Mouse (Mus musculus) MEL (cell line): ENCODE measurements around the gene Tmem260. TPM values are rescaled to one million over a fixed set of nuclear protein-coding genes. Genes with fewer than 3 reads are reported as not detected.

Source experiments
- DNase-seq: peaks from one replicate; pipeline ENCODE4 v3.0.0; 2011; ENCODE audit warnings: low read depth, low spot score
- H3K27ac ChIP-seq: 2 replicates; pipeline ENCODE4 v1.5.1; 2012; ENCODE audit warnings: low read depth, mild to moderate bottlenecking, control low read depth, low read length, moderate library complexity; ENCODE audit not compliant: control insufficient read depth
- H3K27me3 ChIP-seq, 2 experiments: fragments of 150-350 bp in 1 of 2; sonication (generic) in 1 of 2; 2 replicates each; pipeline ENCODE4 v1.6.1; 2012; ENCODE audit warnings: low read length in 2 of 2, mild to moderate bottlenecking in 2 of 2, improper control_type of control experiment in 1 of 2, moderate library complexity in 1 of 2; ENCODE audit not compliant: insufficient read depth in 2 of 2, control insufficient read depth in 1 of 2
- H3K36me3 ChIP-seq, 2 experiments: 2 replicates each; pipeline ENCODE4 v1.6.1; 2012 to 2014; ENCODE audit warnings: low read length in 2 of 2, improper control_type of control experiment in 1 of 2, inconsistent platforms in 1 of 2, mild to moderate bottlenecking in 1 of 2; ENCODE audit not compliant: insufficient read depth in 2 of 2, control insufficient read depth in 1 of 2
- H3K4me1 ChIP-seq, 2 experiments: fragments of 150-350 bp in 1 of 2; sonication (generic) in 1 of 2; 2 replicates each; pipeline ENCODE4 v1.6.1; 2012; ENCODE audit warnings: low read length in 2 of 2, improper control_type of control experiment in 1 of 2, mild to moderate bottlenecking in 1 of 2; ENCODE audit not compliant: insufficient read depth in 2 of 2, control insufficient read depth in 1 of 2
- H3K4me3 ChIP-seq, 2 experiments: fragments of 150-350 bp in 1 of 2; sonication (generic) in 1 of 2; 2 replicates each; pipeline ENCODE4 v1.5.1; 2012; ENCODE audit warnings: low read depth in 2 of 2, low read length in 2 of 2, mild to moderate bottlenecking in 2 of 2, moderate library complexity in 2 of 2, control low read depth in 1 of 2, improper control_type of control experiment in 1 of 2; ENCODE audit not compliant: control insufficient read depth in 1 of 2, insufficient read depth in 1 of 2
- H3K79me2 ChIP-seq: 2 replicates; pipeline ENCODE4 v1.6.1; 2012; ENCODE audit warnings: mild to moderate bottlenecking, low read length, moderate library complexity; ENCODE audit not compliant: control insufficient read depth, poor library complexity, insufficient read depth
- H3K9ac ChIP-seq: 2 replicates; pipeline ENCODE4 v1.6.1; 2012; ENCODE audit warnings: low read depth, mild to moderate bottlenecking, control low read depth, low read length, moderate library complexity; ENCODE audit not compliant: control insufficient read depth, poor library complexity, severe bottlenecking
- H3K9me3 ChIP-seq: fragments of 150-350 bp; sonication (generic); replicated peaks from 2 replicates; pipeline ENCODE4 v1.6.1; 2012; ENCODE audit warnings: mild to moderate bottlenecking, low read length, improper control_type of control experiment, moderate library complexity; ENCODE audit not compliant: insufficient read depth
- CHD1 ChIP-seq: IDR thresholded peaks from 2 replicates; pipeline ENCODE4 v1.6.1; 2012; ENCODE audit warnings: low read depth, mild to moderate bottlenecking, inconsistent platforms, low read length, improper control_type of control experiment
- CHD2 ChIP-seq: IDR thresholded peaks from 2 replicates; pipeline ENCODE4 v1.6.1; 2011; ENCODE audit warnings: low read length, improper control_type of control experiment
- CTCF ChIP-seq, 3 experiments: IDR thresholded peaks in 2 of 3; conservative IDR thresholded peaks in 1 of 3; 2 replicates each; pipeline ENCODE4 v1.5.1; 2011 to 2012; ENCODE audit warnings: low read length in 3 of 3, low read depth in 2 of 3, mild to moderate bottlenecking in 2 of 3, improper control_type of control experiment in 1 of 3, inconsistent platforms in 1 of 3, mixed read lengths in 1 of 3, moderate library complexity in 1 of 3; ENCODE audit not compliant: control insufficient read depth in 1 of 3, insufficient read depth in 1 of 3, poor library complexity in 1 of 3, severe bottlenecking in 1 of 3
- E2F4 ChIP-seq: IDR thresholded peaks from 2 replicates; pipeline ENCODE4 v1.6.1; 2011; ENCODE audit warnings: low read depth, low read length, improper control_type of control experiment, borderline replicate concordance
- ELF1 ChIP-seq: IDR thresholded peaks from 2 replicates; pipeline ENCODE4 v1.6.1; 2014; ENCODE audit warnings: low read depth, mild to moderate bottlenecking, inconsistent platforms, low read length, improper control_type of control experiment, moderate library complexity
- GABPA ChIP-seq: IDR thresholded peaks from 2 replicates; pipeline ENCODE4 v1.6.1; 2012; ENCODE audit warnings: low read depth, mild to moderate bottlenecking, inconsistent platforms, low read length, improper control_type of control experiment, moderate library complexity
- GATA1 ChIP-seq: IDR thresholded peaks from 2 replicates; pipeline ENCODE4 v1.6.1; 2011; ENCODE audit warnings: low read depth, low read length, improper control_type of control experiment
- HCFC1 ChIP-seq: IDR thresholded peaks from 2 replicates; pipeline ENCODE4 v1.6.1; 2012; ENCODE audit warnings: low read depth, mild to moderate bottlenecking, inconsistent platforms, low read length, improper control_type of control experiment, moderate library complexity
- MAFK ChIP-seq: IDR thresholded peaks from 2 replicates; pipeline ENCODE4 v1.6.1; 2011; ENCODE audit warnings: low read depth, mild to moderate bottlenecking, low read length, improper control_type of control experiment, borderline replicate concordance
- MAX ChIP-seq: IDR thresholded peaks from 2 replicates; pipeline ENCODE4 v1.6.1; 2011; ENCODE audit warnings: low read length, improper control_type of control experiment
- MXI1 ChIP-seq: IDR thresholded peaks from 2 replicates; pipeline ENCODE4 v1.6.1; 2011; ENCODE audit warnings: mild to moderate bottlenecking, low read depth, low read length, improper control_type of control experiment
- NELFE ChIP-seq: IDR thresholded peaks from 2 replicates; pipeline ENCODE4 v1.6.1; 2011; ENCODE audit warnings: low read depth, low read length, improper control_type of control experiment
- NRF1 ChIP-seq: IDR thresholded peaks from 2 replicates; pipeline ENCODE4 v1.6.1; 2014; ENCODE audit warnings: low read depth, mild to moderate bottlenecking, inconsistent platforms, low read length, improper control_type of control experiment, moderate library complexity; ENCODE audit not compliant: poor library complexity, insufficient read depth, severe bottlenecking
- POLR2A ChIP-seq, 2 experiments: IDR thresholded peaks; 2 replicates each; pipeline ENCODE4 v1.6.1; 2011 to 2012; ENCODE audit warnings: low read length in 2 of 2, mild to moderate bottlenecking in 2 of 2, control low read depth in 1 of 2, improper control_type of control experiment in 1 of 2, low read depth in 1 of 2, moderate library complexity in 1 of 2; ENCODE audit not compliant: control insufficient read depth in 1 of 2, insufficient read depth in 1 of 2, poor library complexity in 1 of 2
- POLR2AphosphoS5 ChIP-seq: IDR thresholded peaks from 2 replicates; pipeline ENCODE4 v1.6.1; 2012; ENCODE audit warnings: low read depth, borderline replicate concordance, mild to moderate bottlenecking, inconsistent platforms, low read length, moderate library complexity, mixed read lengths
- RAD21 ChIP-seq: IDR thresholded peaks from 2 replicates; pipeline ENCODE4 v1.6.1; 2011; ENCODE audit warnings: mild to moderate bottlenecking, low read depth, low read length, improper control_type of control experiment
- RCOR1 ChIP-seq: IDR thresholded peaks from 2 replicates; pipeline ENCODE4 v1.6.1; 2012; ENCODE audit warnings: low read depth, mild to moderate bottlenecking, inconsistent platforms, low read length, improper control_type of control experiment
- SMC3 ChIP-seq: IDR thresholded peaks from 2 replicates; pipeline ENCODE4 v1.6.1; 2011; ENCODE audit warnings: low read depth, low read length, improper control_type of control experiment
- TCF12 ChIP-seq: IDR thresholded peaks from 2 replicates; pipeline ENCODE4 v1.6.1; 2014; ENCODE audit warnings: low read depth, mild to moderate bottlenecking, inconsistent platforms, low read length, improper control_type of control experiment, moderate library complexity
- UBTF ChIP-seq: IDR thresholded peaks from 2 replicates; pipeline ENCODE4 v1.6.1; 2012; ENCODE audit warnings: low read depth, mild to moderate bottlenecking, inconsistent platforms, low read length, improper control_type of control experiment, moderate library complexity, borderline replicate concordance; ENCODE audit not compliant: insufficient read depth
- ZC3H11A ChIP-seq: IDR thresholded peaks from 2 replicates; pipeline ENCODE4 v1.6.1; 2012; ENCODE audit warnings: low read depth, mild to moderate bottlenecking, inconsistent platforms, low read length, improper control_type of control experiment
- ZMIZ1 ChIP-seq: IDR thresholded peaks from 2 replicates; pipeline ENCODE4 v1.6.1; 2012; ENCODE audit warnings: low read depth, mild to moderate bottlenecking, inconsistent platforms, low read length, improper control_type of control experiment, moderate library complexity
- ZNF384 ChIP-seq: IDR thresholded peaks from 2 replicates; pipeline ENCODE4 v1.6.1; 2012; ENCODE audit warnings: low read depth, mild to moderate bottlenecking, inconsistent platforms, low read length, improper control_type of control experiment
- polyA plus RNA-seq, 2 experiments: library from polyadenylated mRNA; stranded (reverse) in 1 of 2; unstranded in 1 of 2; fragments of >175 nt in 1 of 2; fragments of >200 nt in 1 of 2; gene quantifications; 2 replicates each; pipeline versions ENCODE4 v1.2.1 to v1.2.4; 2012; ENCODE audit warnings: low replicate concordance in 2 of 2, low read depth in 1 of 2; ENCODE audit not compliant: insufficient read length in 2 of 2, insufficient read depth in 1 of 2, missing spikeins in 1 of 2
- total RNA-seq: library from RNA; depleted of rRNA; stranded (reverse); fragments of 300-350 nt; gene quantifications from 2 replicates; pipeline ENCODE4 v1.2.3, GENCODE M21; 2012

Gene Tmem260
- total and polyA plus RNA-seq, 3 experiments: 2.8 to 5.6 TPM; not detected in 1

- no peak overlapping the region for H3K4me3 ChIP-seq
- TF ChIP-seq CTCF (IDR thresholded peaks at IDR 0.05 in 2 of 3, conservative IDR thresholded peaks at IDR 0.05 in 1 of 3; ENCODE audit: control insufficient read depth in 1 of 3, insufficient read depth in 1 of 3, low read depth in 2 of 3, low read length in 3 of 3, poor library complexity in 1 of 3, severe bottlenecking in 1 of 3) (peak; percentile 65 to 71 (median 71)), UBTF (no peak), RAD21 (peak; percentile 43), SMC3 (peak; percentile 63), CHD2 (no peak)
- H3K79me2 ChIP-seq: no peaks in the 10 kb centered on the region
- H3K4me1 ChIP-seq: no peaks in the 10 kb centered on the region
- H3K27me3 ChIP-seq: no peaks in the 10 kb centered on the region
- peak; percentile 46 for DNase-seq
- H3K9me3 ChIP-seq: no peaks in the 10 kb centered on the region
- H3K9ac ChIP-seq: no peak overlapping the region
- H3K27ac ChIP-seq: no peak overlapping the region
- H3K36me3 ChIP-seq: no peaks in the 10 kb centered on the region
Measured at GRCm38 (mm10) chr14:48493896-48494295, 48.0 kb downstream of the Tmem260 start.

GRCm38 (mm10) chr14:48502573-48502972 is 56.6 kb downstream of the Tmem260 start:
- H3K9me3 ChIP-seq: no peaks in the 10 kb centered on the region
- H3K36me3 ChIP-seq: no peaks in the 10 kb centered on the region
- no peak overlapping the region for H3K4me3 ChIP-seq
- no peaks in the 10 kb centered on the region for H3K4me1 ChIP-seq
- DNase-seq: no peak
- TF ChIP-seq E2F4 (no peak), ZNF384 (no peak), RCOR1 (no peak), MXI1 (no peak), POLR2A (IDR thresholded peaks at IDR 0.05; ENCODE audit: control insufficient read depth in 1 of 2, insufficient read depth in 1 of 2, low read depth in 1 of 2, low read length in 2 of 2, poor library complexity in 1 of 2) (no peak), MAFK (no peak)
- TF ChIP-seq, all 39 proteins: peak for 0
- H3K9ac ChIP-seq: no peak overlapping the region
- H3K27me3 ChIP-seq: no peaks in the 10 kb centered on the region
- H3K79me2 ChIP-seq: no peaks in the 10 kb centered on the region
- no peak overlapping the region for H3K27ac ChIP-seq

- H3K9ac ChIP-seq: no peak overlapping the region
- H3K36me3 ChIP-seq: no peaks in the 10 kb centered on the region
- no peak overlapping the region for H3K27ac ChIP-seq
- H3K4me3 ChIP-seq: no peak overlapping the region
- no peaks in the 10 kb centered on the region for H3K4me1 ChIP-seq
- DNase-seq: no peak
- H3K9me3 ChIP-seq: no peaks in the 10 kb centered on the region
- no peaks in the 10 kb centered on the region for H3K79me2 ChIP-seq
- H3K27me3 ChIP-seq: no peaks in the 10 kb centered on the region
- no peak for TF ChIP-seq POLR2A (IDR thresholded peaks at IDR 0.05; ENCODE audit: control insufficient read depth in 1 of 2, insufficient read depth in 1 of 2, low read depth in 1 of 2, low read length in 2 of 2, poor library complexity in 1 of 2)
- TF ChIP-seq SMC3: no peak
- no peak for TF ChIP-seq MAFK
- TF ChIP-seq CHD2: no peak
- no peak for TF ChIP-seq GABPA
- no peak for TF ChIP-seq NELFE
- no peak for TF ChIP-seq HCFC1
- TF ChIP-seq TCF12: no peak
- no peak for TF ChIP-seq CHD1
- no peak for TF ChIP-seq GATA1
- TF ChIP-seq POLR2AphosphoS5: no peak
- TF ChIP-seq CTCF (IDR thresholded peaks at IDR 0.05 in 2 of 3, conservative IDR thresholded peaks at IDR 0.05 in 1 of 3; ENCODE audit: control insufficient read depth in 1 of 3, insufficient read depth in 1 of 3, low read depth in 2 of 3, low read length in 3 of 3, poor library complexity in 1 of 3, severe bottlenecking in 1 of 3): no peak
- no peak for TF ChIP-seq ELF1
- no peak for TF ChIP-seq MAX
- no peak for TF ChIP-seq UBTF
- TF ChIP-seq NRF1: no peak
- no peak for TF ChIP-seq ZMIZ1
- TF ChIP-seq E2F4: no peak
- no peak for TF ChIP-seq ZC3H11A
Measured at GRCm38 (mm10) chr14:48503691-48504565, 58.0 kb downstream of the Tmem260 start.
